Mouse (Mus musculus) MN1 (cell line): ENCODE measurements around the gene Slc2a10.
"Not testable (repeated sequence)": the region's sequence is repeated elsewhere in the genome, so short reads cannot be mapped to it uniquely, and the experiment has no call there.

Experiments
- DNase-seq: peaks from one replicate; pipeline ENCODE4 v3.0.0-alpha.2; 2016; ENCODE audit warnings: low spot score

Slc2a10 gene

DNA sequence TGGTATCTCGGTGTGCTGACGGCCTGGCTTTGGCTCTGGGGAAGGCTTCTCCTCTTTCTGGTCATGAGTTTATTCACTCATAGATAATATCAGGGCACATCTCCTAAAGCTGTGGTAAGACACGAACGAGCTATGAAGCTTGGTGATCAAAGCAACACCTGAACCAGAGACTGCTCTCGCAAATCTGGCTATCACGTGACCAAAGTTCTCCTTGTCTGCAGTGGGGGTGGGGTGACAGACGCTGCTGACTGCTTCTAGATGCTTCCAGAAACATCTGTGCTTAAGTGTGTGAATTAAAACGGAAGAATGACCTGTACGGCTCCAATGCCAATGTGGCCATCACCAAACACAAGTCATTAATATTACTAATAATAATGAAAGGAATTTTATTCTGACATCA is 6.1 kb downstream of the Slc2a10 start:
- no peak for DNase-seq

DNA sequence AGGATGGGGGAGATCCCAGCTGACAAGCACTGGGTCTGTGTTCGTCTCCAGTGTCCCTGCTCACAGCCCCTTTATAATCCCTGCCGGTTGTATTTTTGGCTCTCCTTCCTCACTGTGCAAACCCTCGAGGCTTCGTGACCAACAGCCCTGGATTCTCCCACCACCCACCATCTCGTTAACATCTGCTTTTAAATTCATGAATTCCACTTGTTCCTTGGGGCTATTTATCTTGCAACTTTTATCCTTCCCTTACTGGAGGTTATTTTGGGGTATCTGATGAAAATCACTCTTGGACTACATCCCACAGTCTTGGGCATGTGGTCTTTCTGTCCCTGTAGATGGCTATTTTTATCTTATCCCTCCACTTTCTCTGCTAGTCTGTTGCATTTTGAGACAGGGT is 6.9 kb downstream of the Slc2a10 start:
- DNase-seq, result no peak

DNA sequence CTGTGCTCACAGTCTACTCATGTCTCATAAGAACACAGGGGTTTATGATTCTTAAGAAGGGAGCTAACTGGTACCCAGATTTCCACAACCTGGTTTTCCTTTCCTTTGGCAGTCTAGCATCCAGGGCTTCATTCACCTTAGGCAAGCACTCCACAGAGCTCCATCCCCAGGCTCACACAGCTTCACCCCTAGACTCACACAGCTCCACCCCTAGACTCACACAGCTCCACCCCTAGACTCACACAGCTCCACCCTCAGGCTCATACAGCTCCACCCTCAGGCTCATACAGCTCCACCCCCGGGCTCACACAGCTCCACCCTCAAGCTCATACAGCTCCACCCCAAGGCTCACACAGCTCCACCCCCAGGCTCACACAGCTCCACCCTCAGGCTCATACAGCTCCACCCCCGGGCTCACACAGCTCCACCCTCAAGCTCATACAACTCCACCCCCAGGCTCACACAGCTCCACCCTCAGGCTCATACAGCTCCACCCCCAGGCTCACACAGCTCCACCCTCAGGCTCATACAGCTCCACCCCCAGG is 7.4 kb downstream of the Slc2a10 start:
- DNase-seq, result not testable (repeated sequence)

DNA sequence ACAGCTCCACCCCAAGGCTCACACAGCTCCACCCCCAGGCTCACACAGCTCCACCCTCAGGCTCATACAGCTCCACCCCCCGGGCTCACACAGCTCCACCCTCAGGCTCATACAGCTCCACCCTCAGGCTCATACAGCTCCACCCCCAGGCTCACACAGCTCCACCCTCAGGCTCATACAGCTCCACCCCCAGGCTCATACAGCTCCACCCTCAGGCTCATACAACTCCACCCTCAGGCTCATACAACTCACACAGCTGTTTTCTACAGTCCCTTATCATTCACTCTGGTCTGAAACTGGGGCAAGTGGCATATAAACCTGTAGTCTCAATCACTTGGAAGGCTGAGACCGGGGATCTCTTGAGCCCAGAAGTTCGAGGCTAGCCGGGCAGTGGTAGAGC is 7.9 kb downstream of the Slc2a10 start:
- DNase-seq, result not testable (repeated sequence)

DNA sequence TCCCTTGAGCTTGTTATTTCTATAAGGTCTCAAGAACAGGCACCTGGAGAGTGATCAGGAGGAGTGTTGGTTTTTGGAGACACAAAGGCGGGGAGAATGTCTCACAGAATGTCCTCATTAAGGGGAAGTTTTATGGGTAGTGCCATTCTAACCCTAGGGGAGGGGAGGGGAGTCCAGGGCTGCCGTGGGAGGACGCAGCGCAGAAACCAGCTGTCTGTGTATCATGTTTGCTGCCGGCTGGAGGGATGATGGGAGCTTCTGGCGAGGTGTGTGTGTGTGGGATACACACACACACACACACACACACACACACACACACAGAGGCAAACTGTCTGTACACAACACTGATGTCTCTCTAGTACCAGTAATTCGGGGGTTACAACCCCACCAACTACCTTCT is 8.8 kb downstream of the Slc2a10 start:
- DNase-seq, result no peak

DNA sequence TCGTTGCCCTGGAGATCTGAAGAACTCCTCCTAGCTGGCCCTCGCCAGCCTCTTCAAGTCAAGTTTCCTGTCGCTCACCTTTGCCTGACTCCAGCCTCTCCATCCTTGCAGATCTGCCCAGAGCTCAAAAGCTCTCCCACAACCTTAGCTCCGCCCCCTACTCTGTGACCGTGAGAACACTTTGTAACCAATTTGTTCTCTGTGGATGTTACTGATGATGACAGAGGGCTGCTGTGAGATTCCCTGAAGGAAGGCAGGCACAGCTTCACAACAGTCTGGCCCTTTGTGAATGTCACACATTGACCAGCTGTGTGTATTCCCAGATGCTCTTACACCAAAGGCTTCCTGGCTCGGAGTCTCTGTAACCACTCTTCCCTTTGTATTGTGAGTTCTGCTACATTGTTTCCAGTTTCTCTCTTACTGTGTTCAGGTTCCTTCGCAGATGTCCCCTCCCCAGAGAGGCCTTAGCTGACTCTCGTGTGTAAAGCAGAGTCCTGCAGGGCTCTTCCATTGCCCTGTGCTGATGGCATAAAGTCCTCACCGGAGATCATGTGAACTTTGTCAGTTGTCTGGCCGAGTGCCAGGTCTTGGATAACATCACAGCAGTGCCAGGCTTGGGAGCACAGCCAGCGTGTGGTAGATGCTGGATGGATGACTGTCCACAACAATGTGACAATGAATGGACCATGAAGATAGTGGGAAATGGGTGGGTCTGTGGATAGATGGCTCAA is 9.4 kb downstream of the Slc2a10 start:
- peak; percentile 86 for DNase-seq

DNA sequence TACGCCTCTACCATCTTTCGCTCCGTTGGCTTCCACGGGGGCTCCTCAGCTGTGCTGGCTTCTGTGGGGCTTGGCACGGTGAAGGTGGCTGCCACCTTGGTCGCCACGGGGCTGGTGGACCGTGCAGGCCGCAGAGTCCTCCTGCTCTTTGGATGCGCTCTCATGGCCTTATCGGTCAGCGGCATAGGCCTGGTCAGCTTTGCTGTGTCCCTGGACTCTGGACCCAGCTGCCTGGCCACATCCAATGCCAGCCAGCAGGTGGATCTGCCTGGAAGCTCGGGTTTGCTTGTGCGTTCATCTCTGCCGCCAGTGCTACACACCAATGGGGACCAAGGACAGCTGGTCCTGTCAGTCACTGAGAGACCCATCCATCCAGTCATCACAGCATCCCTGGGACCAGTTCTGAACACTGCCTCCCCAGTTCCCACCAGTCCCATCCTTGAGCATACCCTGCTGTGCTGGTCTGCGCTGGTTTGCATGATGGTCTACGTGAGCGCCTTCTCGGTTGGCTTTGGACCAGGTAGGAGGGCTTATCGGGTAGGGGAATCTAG is 11.7 kb downstream of the Slc2a10 start:
- DNase-seq, result no peak

DNA sequence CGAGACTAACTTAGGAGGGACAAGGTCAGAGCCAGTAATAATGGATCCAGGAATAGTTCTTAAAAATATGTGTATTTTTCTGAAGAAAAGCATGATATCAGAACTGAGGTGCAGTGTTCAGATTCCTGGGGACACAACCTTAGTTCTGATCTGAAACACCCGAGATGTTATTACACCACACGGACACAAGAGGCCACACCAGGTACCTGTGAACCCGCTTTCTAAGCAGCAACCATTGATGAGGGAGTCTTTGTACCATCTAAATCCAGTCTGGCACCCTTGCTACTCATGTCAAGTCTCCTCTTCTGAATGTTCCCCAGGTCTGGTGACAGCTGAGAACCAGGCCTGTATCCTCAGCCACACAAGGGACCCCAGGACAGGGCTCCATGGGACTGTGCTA is 22.0 kb downstream of the Slc2a10 start:
- no peak for DNase-seq

DNA sequence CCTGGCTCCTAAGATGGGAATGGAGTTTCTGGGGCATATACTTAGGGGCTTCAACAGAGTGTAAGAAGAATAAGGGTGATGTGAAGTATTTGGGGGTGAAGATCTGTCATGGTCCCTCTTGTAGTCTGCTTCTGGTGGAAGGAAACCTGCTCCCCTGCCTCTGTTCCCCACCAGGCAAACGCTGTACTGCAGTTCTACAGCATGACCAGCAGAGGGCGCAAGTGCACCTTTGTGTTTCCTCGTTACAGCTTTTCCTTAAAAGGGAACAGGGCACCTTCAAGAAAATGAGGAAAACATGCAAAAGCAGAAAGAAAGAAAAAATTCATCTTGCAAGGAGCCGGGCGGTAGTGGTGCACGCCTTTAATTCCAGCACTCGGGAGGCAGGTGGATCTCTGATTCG is 25.5 kb downstream of the Slc2a10 start:
- peak; percentile 69 for DNase-seq

DNA sequence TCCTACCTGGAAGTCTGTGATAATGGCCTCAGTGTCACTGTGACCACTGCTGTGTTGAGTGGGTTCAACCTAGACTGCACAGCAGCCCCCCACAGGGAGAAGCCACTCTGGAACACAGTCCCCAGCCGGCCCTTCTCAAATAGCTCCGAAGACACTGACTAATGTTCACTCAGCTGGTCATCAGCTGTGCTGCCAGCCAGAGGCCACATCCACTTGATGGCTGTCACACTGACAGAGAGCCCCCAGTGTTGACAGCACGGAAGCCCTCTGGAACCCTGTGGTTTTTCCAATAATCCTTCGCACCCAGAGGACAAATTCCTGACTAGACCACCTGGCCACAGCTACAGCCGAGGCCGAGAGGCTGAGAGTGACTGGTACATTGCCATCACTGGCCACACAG is 30.2 kb downstream of the Slc2a10 start:
- DNase-seq, result no peak

DNA sequence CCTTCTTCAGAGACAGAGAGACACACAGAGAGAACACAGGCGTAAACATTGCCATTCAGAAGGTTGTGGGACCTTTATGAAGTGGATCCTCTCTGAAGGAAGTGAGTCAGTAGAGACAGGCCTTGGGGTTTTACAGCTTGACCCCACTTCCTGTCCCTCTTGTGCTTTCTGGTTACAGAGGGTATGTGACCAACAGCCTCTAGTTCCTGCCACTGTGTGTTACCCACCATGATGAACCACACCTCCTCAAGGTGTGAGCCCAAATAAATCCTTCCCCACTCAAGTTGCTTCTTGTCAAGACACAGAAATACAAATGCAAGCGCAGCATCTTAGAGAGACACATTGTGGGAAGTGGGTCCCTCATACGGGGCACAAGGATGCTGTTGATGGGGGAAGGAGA is 37.4 kb downstream of the Slc2a10 start:
- no peak for DNase-seq

DNA sequence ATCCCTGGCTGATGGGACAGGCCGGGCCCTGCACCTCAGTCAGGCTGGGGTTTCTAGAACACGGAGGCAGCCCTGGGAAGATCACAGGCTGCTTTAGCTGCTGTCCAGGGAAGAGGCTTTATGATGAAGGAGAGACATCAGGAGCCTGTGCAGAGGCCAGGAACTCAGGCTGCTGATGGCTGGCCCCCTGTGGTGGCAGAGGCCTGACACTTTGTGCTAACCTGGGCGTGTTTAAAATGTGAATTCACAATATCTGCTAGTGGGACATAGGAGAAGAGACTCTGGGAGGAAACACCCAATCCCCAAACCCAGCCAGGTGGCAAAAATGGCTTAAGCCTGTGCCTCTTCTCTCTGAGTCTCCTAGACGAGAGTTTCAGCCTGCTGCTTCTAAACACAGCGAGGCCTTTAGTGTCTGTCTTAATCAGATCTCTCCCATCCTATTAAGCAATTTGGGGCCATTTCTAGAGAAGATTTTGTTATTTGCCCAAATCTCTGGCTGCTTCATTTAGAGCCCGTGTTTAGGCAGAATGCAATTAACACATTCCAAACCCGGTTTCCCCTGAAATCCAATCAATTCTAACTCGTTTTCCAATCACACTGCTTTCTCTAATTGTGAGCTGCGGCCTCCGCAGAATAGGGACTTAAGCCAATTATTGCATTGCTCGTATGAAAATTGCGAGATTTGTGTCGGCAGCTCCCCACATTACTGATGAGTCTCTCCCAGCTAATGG is 39.5 kb downstream of the Slc2a10 start:
- peak; percentile 36 for DNase-seq

DNA sequence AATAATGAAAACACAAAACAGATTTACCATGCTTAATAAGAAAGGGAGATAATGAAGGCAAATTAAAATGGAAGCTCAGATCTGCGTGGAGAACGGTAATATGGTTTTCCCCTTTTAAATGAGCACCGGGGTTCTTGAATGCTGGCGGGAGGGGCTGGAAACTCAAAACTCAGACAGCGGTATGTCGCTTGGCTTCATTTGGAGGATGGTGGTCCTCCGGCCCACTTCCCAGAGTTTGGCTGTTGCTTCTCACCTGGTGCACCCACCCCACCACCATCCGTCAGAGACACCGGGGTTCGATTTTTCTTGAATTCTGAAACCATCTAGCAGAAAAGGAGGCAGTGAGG is 40.1 kb downstream of the Slc2a10 start:
- no peak for DNase-seq

DNA sequence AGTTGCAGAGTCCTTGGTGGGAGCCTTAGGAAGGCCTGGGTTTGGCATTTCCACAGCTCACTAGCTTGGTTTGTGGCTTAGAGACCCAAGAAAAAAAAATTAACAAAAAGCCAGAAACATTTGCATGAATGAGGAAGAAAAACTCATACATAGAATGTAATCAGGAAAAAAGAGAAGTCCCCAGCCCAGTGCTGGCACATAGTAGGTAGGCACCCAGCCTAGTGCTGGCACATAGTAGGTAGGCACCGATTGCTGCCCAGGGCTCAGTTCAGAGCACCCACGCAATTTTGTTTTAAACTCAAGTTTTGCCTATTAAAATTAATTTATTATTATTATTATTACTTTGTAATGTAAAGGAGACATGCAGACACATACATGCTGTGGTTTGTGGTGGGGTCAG is 42.1 kb downstream of the Slc2a10 start:
- no peak for DNase-seq

DNA sequence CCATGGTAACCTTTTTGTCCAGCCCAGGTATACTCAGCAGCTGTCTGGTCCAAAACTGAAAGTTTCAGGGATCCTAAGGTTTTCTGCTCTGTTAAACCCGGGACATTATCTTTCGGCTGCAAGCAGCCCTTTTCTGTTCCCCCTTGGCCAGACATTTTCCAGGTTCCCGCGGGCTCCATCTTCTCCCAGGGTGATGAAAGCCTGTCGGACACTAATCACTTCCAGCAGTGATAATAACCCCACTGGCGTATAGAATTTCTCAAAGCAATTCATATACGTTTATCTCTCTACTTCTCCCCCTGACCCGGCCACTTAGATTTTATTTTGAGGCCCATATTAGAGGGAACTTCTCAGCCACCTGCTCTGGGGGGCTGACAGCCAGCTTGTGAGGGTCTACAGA is 42.8 kb downstream of the Slc2a10 start:
- no peak for DNase-seq

DNA sequence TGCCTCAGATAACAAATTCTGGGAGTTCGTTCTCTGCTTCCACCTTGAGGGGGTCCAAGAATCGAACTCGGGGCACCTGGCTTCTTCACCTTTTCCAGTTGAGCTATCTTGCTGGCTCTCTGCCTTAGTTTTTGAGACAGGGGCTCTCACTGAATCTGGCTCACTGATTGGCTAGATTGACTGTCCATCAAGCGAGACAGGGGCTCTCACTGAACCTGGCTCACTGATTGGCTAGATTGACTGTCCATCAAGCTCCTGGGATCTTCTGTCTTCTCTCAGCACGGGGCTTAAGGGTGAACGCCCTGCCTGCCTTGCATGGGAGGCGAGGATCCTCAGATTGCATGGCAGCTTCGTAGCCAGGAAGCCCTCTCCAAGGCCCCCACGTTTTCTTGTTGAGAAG is 43.8 kb downstream of the Slc2a10 start:
- DNase-seq, result peak; percentile 49

DNA sequence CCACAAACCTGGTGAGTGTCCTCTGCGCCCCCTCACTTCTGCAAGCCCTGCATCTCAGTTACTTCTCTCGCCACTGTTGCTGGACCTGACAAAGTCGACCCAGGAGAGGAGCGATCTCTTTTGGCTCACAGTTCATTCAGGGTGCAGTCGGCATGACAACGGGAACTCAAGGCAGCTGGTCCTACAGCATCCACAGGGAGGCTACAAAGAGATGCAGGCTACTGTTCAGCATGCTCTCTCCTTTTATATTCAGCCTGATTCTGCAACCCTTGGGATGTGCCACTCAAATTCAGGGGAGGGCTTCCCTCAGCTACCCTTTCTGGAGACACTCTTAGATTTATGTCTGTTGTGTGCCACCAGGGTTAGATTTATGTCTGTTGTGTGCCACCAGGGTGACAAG is 45.0 kb downstream of the Slc2a10 start:
- DNase-seq, result no peak

DNA sequence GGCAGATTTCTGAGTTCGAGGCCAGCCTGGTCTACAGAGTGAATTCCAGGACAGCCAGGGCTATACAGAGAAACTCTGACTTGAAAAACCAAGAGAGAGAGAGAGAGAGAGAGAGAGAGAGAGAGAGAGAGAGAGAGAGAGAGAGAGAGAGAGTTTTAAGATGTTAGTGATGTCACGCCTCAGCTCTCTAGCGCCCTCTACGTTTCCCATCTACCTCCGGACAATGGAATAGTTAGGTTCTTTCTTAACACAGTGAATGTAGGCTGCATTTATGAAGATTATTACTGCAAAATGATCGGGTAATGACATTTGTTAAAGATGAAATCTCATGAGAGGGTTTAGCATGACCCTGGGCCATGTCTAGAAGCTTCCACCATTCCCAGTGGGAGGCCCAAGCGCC is 46.8 kb downstream of the Slc2a10 start:
- not testable (repeated sequence) for DNase-seq

DNA sequence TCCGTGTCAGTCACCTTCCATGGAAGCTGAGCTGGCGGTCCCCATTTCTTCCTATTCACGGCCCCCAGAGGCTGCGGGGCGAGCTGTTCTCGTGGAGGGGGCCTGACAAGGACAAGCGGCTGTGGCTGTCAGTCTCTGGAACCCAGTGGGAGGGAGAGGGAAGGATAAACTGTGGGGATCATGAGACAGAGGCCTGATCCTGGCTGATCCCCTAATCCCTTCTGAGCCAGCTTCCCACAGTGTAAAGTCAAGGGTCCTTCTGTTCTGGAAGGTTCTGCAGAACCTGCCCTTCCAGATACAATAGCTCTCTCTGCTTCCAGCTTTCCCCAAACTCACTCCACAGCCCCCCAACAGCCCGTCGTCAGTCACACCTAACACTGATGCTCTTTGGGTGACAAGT is 50.5 kb downstream of the Slc2a10 start:
- DNase-seq, result no peak

DNA sequence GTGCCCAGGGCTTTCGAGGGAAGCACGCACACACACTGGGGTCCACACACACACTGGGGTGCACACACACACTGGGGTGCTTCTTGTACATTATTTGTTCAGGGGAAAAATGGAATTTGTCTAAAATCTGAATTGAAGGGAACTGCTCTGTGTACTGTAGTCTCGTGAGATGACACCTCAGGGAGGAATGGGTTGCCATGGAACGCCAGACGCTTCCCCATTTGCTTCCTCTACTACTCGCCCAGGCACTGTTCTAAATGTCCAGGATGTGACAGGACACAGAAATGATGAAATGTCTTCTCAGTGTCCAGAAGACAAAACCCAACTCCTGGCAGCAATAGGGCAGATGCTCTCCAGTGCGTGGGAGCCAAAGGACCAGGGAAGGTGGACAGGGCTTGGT is 53.7 kb downstream of the Slc2a10 start:
- no peak for DNase-seq

DNA sequence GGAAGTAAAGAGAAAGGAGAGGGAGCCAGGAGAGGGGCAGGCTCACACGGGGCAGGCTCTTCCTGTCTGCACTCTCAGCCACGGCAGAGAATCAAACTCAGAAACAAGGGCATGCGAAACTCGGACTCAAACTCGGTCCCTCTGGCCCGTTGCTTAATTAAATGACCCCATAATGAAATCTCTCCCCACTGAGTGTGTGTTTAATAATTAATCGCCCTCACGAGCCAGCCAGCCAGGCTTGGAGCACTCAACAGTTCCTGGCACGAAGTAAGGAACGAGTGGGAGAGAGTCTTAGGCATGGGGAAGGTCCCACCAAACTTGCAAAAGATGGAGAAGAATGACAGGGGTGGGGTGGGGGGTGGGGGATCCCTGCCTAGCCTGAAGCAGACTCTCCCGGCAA is 55.3 kb downstream of the Slc2a10 start:
- no peak for DNase-seq

DNA sequence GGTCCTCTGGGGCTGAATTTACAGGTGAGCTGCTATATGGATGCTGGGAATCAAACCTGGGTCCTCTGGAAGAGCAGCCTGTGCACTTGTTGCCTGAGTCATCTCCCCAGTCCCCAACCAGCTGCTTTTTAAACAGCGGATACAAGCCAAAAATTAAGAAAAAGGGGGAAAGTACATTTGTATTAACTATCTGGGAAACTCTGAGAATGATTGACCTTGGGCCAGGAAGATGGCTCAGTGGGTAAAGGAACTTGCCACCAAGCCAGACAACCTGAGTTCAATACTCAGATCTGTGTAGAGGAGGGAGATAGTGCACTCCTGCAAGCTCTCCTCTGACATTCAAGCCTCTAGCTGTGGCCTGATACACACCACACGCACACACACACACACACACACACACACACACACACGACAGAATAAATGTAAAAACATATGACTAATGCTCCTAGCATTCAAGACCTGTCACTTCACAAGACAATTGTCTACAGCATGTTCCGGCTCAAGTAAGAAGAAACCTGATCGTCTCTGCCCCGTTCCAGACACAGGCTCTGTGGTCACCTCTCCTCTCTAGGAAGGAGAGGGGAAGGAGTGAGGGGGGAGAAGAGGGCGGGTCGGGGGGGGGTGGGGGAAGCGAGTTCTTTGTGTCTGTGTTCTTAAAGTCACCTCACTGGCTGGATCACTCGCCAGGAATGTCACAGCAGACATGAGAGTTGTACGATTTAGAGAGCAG is 56.1 kb downstream of the Slc2a10 start:
- DNase-seq, result no peak

DNA sequence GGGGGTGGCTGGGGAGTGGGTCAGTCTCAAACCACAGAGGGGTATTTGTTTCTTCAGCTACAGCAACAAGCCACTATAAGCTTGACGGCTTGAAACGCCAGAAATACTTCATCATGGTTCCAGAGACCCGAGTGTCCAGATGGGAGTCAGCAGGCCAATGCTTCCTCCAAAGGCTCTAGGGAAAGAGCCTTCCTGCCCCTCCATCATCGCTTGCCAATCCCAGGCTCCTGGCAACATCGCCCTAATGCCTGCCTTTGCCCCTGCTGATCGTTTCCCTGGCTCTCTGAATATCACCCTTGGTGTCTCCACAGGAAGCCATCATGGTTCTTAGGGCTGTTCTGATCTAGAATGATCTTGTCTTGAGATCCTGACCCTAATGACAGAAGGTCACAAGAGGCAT is 58.3 kb downstream of the Slc2a10 start:
- no peak for DNase-seq
